Mouse (Mus musculus): ENCODE data around the gene Rapgef2. TPM values are rescaled to one million over a fixed set of nuclear protein-coding genes. Genes with fewer than 3 reads are reported as not detected.
"Not testable (repeated sequence)": the region's sequence is repeated elsewhere in the genome, so short reads cannot be mapped to it uniquely, and the experiment has no call there.

The Rapgef2 gene
- polyA plus RNA-seq, 1 experiment from 2014 or later, result 2.4 TPM

- 42% methylated on average over 6 of the region's 7 CpGs for WGBS
- H3K4me3 ChIP-seq (ENCODE audit: low read depth, low read length), result no peak overlapping the region
- H3K9me3 ChIP-seq (ENCODE audit: control insufficient read depth, low read length), result no peaks in the 10 kb centered on the region
- DNase-seq (ENCODE audit: low spot score) (no peak), ATAC-seq (ENCODE audit: low FRiP score, low TSS enrichment) (no peak)
- peaks cover 15% of the 10 kb centered on the region for H3K36me3 ChIP-seq (ENCODE audit: control insufficient read depth, insufficient read depth, low read length)
- H3K4me1 ChIP-seq (replicated peaks; ENCODE audit: control insufficient read depth, insufficient read depth), result no peaks in the 10 kb centered on the region
- H3K9ac ChIP-seq (ENCODE audit: low read length), result no peak overlapping the region
- TF ChIP-seq EP300 (optimal IDR thresholded peaks at IDR 0.05) (no peak), CTCF (IDR thresholded peaks at IDR 0.05; ENCODE audit: low read depth) (no peak)
- H3K4me2 ChIP-seq (replicated peaks; ENCODE audit: low read depth), result no peak overlapping the region
- no peaks in the 10 kb centered on the region for H3K27me3 ChIP-seq (ENCODE audit: control insufficient read depth, insufficient read depth, low read length)
- H3K27ac ChIP-seq (replicated peaks), result no peak overlapping the region
Observed at GRCm38 (mm10) chr3:79071561-79071960, 214.8 kb downstream of the Rapgef2 start.

- Histone ChIP-seq H3K9me3 (ENCODE audit: control insufficient read depth, low read length) (no peaks in the 10 kb centered on the region), H3K4me3 (ENCODE audit: low read depth, low read length) (no peak overlapping the region), H3K36me3 (ENCODE audit: control insufficient read depth, insufficient read depth, low read length) (peaks cover 18% of the 10 kb centered on the region), H3K27me3 (ENCODE audit: control insufficient read depth, insufficient read depth, low read length) (no peaks in the 10 kb centered on the region), H3K4me1 (replicated peaks; ENCODE audit: control insufficient read depth, insufficient read depth) (no peaks in the 10 kb centered on the region), H3K4me2 (replicated peaks; ENCODE audit: low read depth) (no peak overlapping the region), H3K27ac (replicated peaks) (no peak overlapping the region), H3K9ac (ENCODE audit: low read length) (no peak overlapping the region)
- TF ChIP-seq CTCF (IDR thresholded peaks at IDR 0.05; ENCODE audit: low read depth) (no peak), EP300 (optimal IDR thresholded peaks at IDR 0.05) (no peak)
- DNase-seq (ENCODE audit: low spot score) (no peak), ATAC-seq (ENCODE audit: low FRiP score, low TSS enrichment) (no peak)
- WGBS, result 91% methylated on average over 10 of the region's 10 CpGs
Observed at GRCm38 (mm10) chr3:79069891-79070290, 216.4 kb downstream of the Rapgef2 start.

GRCm38 (mm10) chr3:79068976-79069375 lies 217.3 kb downstream of the Rapgef2 start:
- TF ChIP-seq EP300 (optimal IDR thresholded peaks at IDR 0.05), result no peak

GRCm38 (mm10) chr3:79066455-79067055 lies 219.8 kb downstream of the Rapgef2 start:
- TF ChIP-seq EP300 (optimal IDR thresholded peaks at IDR 0.05) (no peak), CTCF (IDR thresholded peaks at IDR 0.05; ENCODE audit: low read depth) (no peak)
- H3K4me3 ChIP-seq (ENCODE audit: low read depth, low read length), result no peak overlapping the region
- no peak for ATAC-seq (ENCODE audit: low FRiP score, low TSS enrichment)
- WGBS, result 91% methylated on average over 28 of the region's 28 CpGs
- no peaks in the 10 kb centered on the region for H3K27me3 ChIP-seq (ENCODE audit: control insufficient read depth, insufficient read depth, low read length)
- peaks cover 15% of the 10 kb centered on the region for H3K36me3 ChIP-seq (ENCODE audit: control insufficient read depth, insufficient read depth, low read length)
- H3K4me1 ChIP-seq (replicated peaks; ENCODE audit: control insufficient read depth, insufficient read depth), result no peaks in the 10 kb centered on the region
- DNase-seq (ENCODE audit: low spot score), result no peak
- no peak overlapping the region for H3K4me2 ChIP-seq (replicated peaks; ENCODE audit: low read depth)
- H3K27ac ChIP-seq (replicated peaks), result no peak overlapping the region
- H3K9ac ChIP-seq (ENCODE audit: low read length), result no peak overlapping the region
- no peaks in the 10 kb centered on the region for H3K9me3 ChIP-seq (ENCODE audit: control insufficient read depth, low read length)

More at GRCm38 (mm10) chr3:79068976-79069375, 217.3 kb downstream of the Rapgef2 start:
- no peaks in the 10 kb centered on the region for H3K4me1 ChIP-seq (replicated peaks; ENCODE audit: control insufficient read depth, insufficient read depth)
- ATAC-seq (ENCODE audit: low FRiP score, low TSS enrichment) (no peak), DNase-seq (ENCODE audit: low spot score) (no peak)
- no peaks in the 10 kb centered on the region for H3K27me3 ChIP-seq (ENCODE audit: control insufficient read depth, insufficient read depth, low read length)
- no peak overlapping the region for H3K4me2 ChIP-seq (replicated peaks; ENCODE audit: low read depth)
- no peaks in the 10 kb centered on the region for H3K9me3 ChIP-seq (ENCODE audit: control insufficient read depth, low read length)
- no peak overlapping the region for H3K27ac ChIP-seq (replicated peaks)
- no peak overlapping the region for H3K9ac ChIP-seq (ENCODE audit: low read length)
- H3K4me3 ChIP-seq (ENCODE audit: low read depth, low read length), result no peak overlapping the region
- WGBS, result 97% methylated on average over 11 of the region's 11 CpGs
- peaks cover 16% of the 10 kb centered on the region; the same call in 1 of the 2 replicates for H3K36me3 ChIP-seq (ENCODE audit: control insufficient read depth, insufficient read depth, low read length)

- Histone ChIP-seq H3K9ac (ENCODE audit: low read length) (no peak overlapping the region), H3K4me2 (replicated peaks; ENCODE audit: low read depth) (no peak overlapping the region), H3K9me3 (ENCODE audit: control insufficient read depth, low read length) (no peaks in the 10 kb centered on the region), H3K36me3 (ENCODE audit: control insufficient read depth, insufficient read depth, low read length) (peaks cover 12% of the 10 kb centered on the region), H3K27me3 (ENCODE audit: control insufficient read depth, insufficient read depth, low read length) (no peaks in the 10 kb centered on the region), H3K4me1 (replicated peaks; ENCODE audit: control insufficient read depth, insufficient read depth) (no peaks in the 10 kb centered on the region), H3K4me3 (ENCODE audit: low read depth, low read length) (no peak overlapping the region), H3K27ac (replicated peaks) (no peak overlapping the region)
- DNase-seq (ENCODE audit: low spot score), result no peak
- TF ChIP-seq EP300 (optimal IDR thresholded peaks at IDR 0.05), result no peak
- WGBS, result 92% methylated on average over 10 of the region's 10 CpGs
- no peak for ATAC-seq (ENCODE audit: low FRiP score, low TSS enrichment)
Observed at GRCm38 (mm10) chr3:79064096-79064495, 222.2 kb downstream of the Rapgef2 start.

GRCm38 (mm10) chr3:79061426-79061825 lies 224.9 kb downstream of the Rapgef2 start:
- ATAC-seq (ENCODE audit: low FRiP score, low TSS enrichment) (no peak), DNase-seq (ENCODE audit: low spot score) (no peak)
- H3K9me3 ChIP-seq (ENCODE audit: control insufficient read depth, low read length), result no peaks in the 10 kb centered on the region
- peaks cover 6% of the 10 kb centered on the region for H3K36me3 ChIP-seq (ENCODE audit: control insufficient read depth, insufficient read depth, low read length)
- no peak overlapping the region for H3K4me2 ChIP-seq (replicated peaks; ENCODE audit: low read depth)
- no peaks in the 10 kb centered on the region for H3K4me1 ChIP-seq (replicated peaks; ENCODE audit: control insufficient read depth, insufficient read depth)
- no peaks in the 10 kb centered on the region for H3K27me3 ChIP-seq (ENCODE audit: control insufficient read depth, insufficient read depth, low read length)
- 80% methylated on average over 6 of the region's 6 CpGs for WGBS
- TF ChIP-seq CTCF (IDR thresholded peaks at IDR 0.05; ENCODE audit: low read depth) (no peak), EP300 (optimal IDR thresholded peaks at IDR 0.05) (no peak)
- H3K27ac ChIP-seq (replicated peaks), result no peak overlapping the region
- H3K9ac ChIP-seq (ENCODE audit: low read length), result no peak overlapping the region
- no peak overlapping the region for H3K4me3 ChIP-seq (ENCODE audit: low read depth, low read length)

GRCm38 (mm10) chr3:79058491-79058890 lies 227.8 kb downstream of the Rapgef2 start:
- not testable (repeated sequence) for H3K4me2 ChIP-seq (replicated peaks; ENCODE audit: low read depth); DNase-seq (ENCODE audit: low spot score); ATAC-seq (ENCODE audit: low FRiP score, low TSS enrichment); H3K27me3 ChIP-seq (ENCODE audit: control insufficient read depth, insufficient read depth, low read length); H3K4me3 ChIP-seq (ENCODE audit: low read depth, low read length); H3K27ac ChIP-seq (replicated peaks); H3K9me3 ChIP-seq (ENCODE audit: control insufficient read depth, low read length); H3K9ac ChIP-seq (ENCODE audit: low read length); H3K36me3 ChIP-seq (ENCODE audit: control insufficient read depth, insufficient read depth, low read length); H3K4me1 ChIP-seq (replicated peaks; ENCODE audit: control insufficient read depth, insufficient read depth)
- 81% methylated on average over 2 of the region's 2 CpGs for WGBS

Measured in stomach, postnatal 0 days (tissue).